Mouse (Mus musculus): ENCODE data around the gene Olfr1360. TPM values are rescaled to one million over a fixed set of nuclear protein-coding genes. Genes with fewer than 3 reads are reported as not detected.
"Not testable (repeated sequence)": the region's sequence is repeated elsewhere in the genome, so short reads cannot be mapped to it uniquely, and the experiment has no call there.

Olfr1360 gene
- not detected in 2 replicates for polyA plus RNA-seq (2014; fragmentation: Nextera tagmentation; extraction: Ambion mirVana)

DNA sequence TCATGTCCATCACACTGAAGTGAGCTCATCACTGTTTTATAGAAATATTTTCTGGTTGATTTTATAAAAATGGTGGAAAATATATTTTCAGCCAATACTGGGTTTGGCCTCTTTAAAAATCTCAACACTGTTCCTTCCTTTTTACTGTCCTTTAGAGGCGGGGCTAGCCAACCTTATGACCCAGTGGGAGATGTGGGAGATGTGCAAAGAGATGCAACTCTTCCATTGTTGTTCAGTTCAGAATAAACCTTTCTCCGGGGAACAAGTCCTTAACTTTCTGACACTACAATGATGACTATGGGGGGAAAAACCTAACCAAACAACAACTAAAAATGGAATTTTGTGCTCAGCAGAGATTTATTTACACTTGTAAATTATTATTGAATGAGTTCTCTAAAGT, at the start of gene Olfr1360:
Gene Olfr1360, minus strand, starts transcription at position 101 of the 400 bp plus-strand sequence.
- WGBS = 73% methylated on average over 2 of the region's 2 CpGs
- DNase-seq (ENCODE audit: low spot score) (no peak), ATAC-seq (replicated peaks; ENCODE audit: insufficient number of reproducible peaks, low FRiP score, low TSS enrichment, low read depth) (no peak)
- no peaks in the 10 kb centered on the region for H3K27me3 ChIP-seq (ENCODE audit: control insufficient read depth, insufficient read depth, low read length)
- no peaks in the 10 kb centered on the region for H3K36me3 ChIP-seq (replicated peaks; ENCODE audit: control insufficient read depth, insufficient read depth, low read depth, low read length)
- H3K4me1 ChIP-seq (ENCODE audit: control insufficient read depth, insufficient read depth, low read length) = no peaks in the 10 kb centered on the region
- H3K4me2 ChIP-seq (ENCODE audit: low read depth, low read length) = no peak within 1 kb of the TSS
- no peaks in the 10 kb centered on the region for H3K9me3 ChIP-seq (replicated peaks; ENCODE audit: control insufficient read depth, low read length)
- no peak within 1 kb of the TSS for H3K9ac ChIP-seq (replicated peaks; ENCODE audit: low read length)
- no peak within 1 kb of the TSS for H3K27ac ChIP-seq (replicated peaks; ENCODE audit: low read depth, low read length)
- no peak within 1 kb of the TSS for H3K4me3 ChIP-seq (ENCODE audit: low read depth, low read length)

DNA sequence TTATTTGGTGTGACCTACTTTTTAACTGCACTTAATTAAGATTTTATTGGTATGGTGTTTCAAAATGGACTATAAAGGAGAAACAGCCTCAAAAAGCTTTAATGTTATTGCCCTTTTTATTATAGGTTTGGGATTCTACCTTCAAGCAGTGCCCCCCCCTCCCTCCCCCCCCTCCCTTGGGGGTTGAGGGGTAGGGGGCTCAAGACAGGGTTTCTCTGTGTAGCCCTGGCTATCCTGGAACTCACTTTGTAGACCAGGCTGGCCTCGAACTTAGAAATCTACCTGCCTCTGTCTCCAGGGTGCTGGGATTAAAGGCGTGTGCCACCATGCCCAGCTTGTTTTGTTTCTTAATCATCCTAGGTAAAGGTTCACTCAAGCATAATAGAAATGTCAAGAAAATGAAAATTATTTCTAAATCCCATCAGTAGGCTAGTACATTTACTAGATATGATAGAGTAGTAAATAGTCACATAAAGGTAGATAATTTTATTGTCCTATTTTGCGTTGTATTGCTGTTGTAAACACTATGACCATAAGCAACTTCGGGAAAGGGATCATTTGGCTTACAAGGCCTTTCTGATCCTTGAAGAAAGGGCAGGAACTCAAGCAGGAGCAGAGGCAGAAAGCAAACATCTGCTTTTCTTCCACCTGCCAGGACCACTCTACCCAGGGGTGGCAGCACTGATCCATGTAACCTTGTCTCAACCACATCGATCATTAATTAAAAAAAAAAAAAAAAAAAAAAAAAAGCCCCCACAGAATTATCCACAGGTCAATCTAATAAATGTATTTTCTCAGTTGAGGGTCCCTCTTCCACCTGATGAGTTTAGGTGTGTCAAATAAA, 46.0 kb upstream of the Olfr1360 start:
- 31% methylated on average over 5 of the region's 5 CpGs for WGBS
- DNase-seq (ENCODE audit: low spot score) (peak; percentile 48), ATAC-seq (replicated peaks; ENCODE audit: insufficient number of reproducible peaks, low FRiP score, low TSS enrichment, low read depth) (no peak)
- Histone ChIP-seq H3K9ac (replicated peaks; ENCODE audit: low read length) (no peak overlapping the region), H3K4me1 (ENCODE audit: control insufficient read depth, insufficient read depth, low read length) (no peaks in the 10 kb centered on the region), H3K36me3 (replicated peaks; ENCODE audit: control insufficient read depth, insufficient read depth, low read depth, low read length) (no peaks in the 10 kb centered on the region), H3K27ac (replicated peaks; ENCODE audit: low read depth, low read length) (peak overlapping the region; percentile 86), H3K4me2 (ENCODE audit: low read depth, low read length) (no peak overlapping the region; the same call in 1 of the 2 replicates), H3K27me3 (ENCODE audit: control insufficient read depth, insufficient read depth, low read length) (no peaks in the 10 kb centered on the region), H3K9me3 (replicated peaks; ENCODE audit: control insufficient read depth, low read length) (no peaks in the 10 kb centered on the region), H3K4me3 (ENCODE audit: low read depth, low read length) (no peak overlapping the region; the same call in 1 of the 2 replicates)

DNA sequence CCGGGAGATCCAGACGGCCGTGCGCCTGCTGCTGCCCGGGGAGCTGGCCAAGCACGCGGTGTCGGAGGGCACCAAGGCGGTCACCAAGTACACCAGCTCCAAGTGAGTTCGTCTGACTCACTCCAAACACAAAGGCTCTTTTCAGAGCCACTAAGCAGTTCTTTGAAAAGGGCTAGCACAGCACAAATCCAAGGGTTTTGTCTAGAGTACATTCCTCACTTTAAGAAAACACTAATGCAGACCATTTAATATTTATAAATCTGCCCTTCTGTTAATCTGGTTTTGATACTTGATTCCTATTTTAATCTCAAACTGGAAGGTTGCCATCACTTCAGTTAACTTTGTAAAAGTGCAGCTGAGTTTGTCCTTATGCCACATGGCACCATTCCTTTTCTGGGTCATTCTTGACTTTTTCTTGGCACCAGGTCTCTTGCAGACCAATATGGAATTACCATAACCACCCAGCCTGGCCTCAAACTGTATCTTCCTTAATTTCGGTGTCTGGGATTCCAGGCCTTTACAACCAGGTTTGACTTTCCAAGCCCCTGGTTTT, 45.2 kb upstream of the Olfr1360 start:
- Histone ChIP-seq H3K27me3 (ENCODE audit: control insufficient read depth, insufficient read depth, low read length) (no peaks in the 10 kb centered on the region), H3K9ac (replicated peaks; ENCODE audit: low read length) (peak overlapping the region; percentile 63), H3K4me2 (ENCODE audit: low read depth, low read length) (peak overlapping the region; percentile 42), H3K4me3 (ENCODE audit: low read depth, low read length) (peak overlapping the region; percentile 33), H3K4me1 (ENCODE audit: control insufficient read depth, insufficient read depth, low read length) (no peaks in the 10 kb centered on the region), H3K36me3 (replicated peaks; ENCODE audit: control insufficient read depth, insufficient read depth, low read depth, low read length) (no peaks in the 10 kb centered on the region), H3K27ac (replicated peaks; ENCODE audit: low read depth, low read length) (peak overlapping the region; percentile 86), H3K9me3 (replicated peaks; ENCODE audit: control insufficient read depth, low read length) (no peaks in the 10 kb centered on the region)
- peak; percentile 5; the same call in 1 of the 2 replicates for ATAC-seq (replicated peaks; ENCODE audit: insufficient number of reproducible peaks, low FRiP score, low TSS enrichment, low read depth)
- DNase-seq (ENCODE audit: low spot score) = peak; percentile 70
- WGBS = 3% methylated on average over 11 of the region's 11 CpGs

DNA sequence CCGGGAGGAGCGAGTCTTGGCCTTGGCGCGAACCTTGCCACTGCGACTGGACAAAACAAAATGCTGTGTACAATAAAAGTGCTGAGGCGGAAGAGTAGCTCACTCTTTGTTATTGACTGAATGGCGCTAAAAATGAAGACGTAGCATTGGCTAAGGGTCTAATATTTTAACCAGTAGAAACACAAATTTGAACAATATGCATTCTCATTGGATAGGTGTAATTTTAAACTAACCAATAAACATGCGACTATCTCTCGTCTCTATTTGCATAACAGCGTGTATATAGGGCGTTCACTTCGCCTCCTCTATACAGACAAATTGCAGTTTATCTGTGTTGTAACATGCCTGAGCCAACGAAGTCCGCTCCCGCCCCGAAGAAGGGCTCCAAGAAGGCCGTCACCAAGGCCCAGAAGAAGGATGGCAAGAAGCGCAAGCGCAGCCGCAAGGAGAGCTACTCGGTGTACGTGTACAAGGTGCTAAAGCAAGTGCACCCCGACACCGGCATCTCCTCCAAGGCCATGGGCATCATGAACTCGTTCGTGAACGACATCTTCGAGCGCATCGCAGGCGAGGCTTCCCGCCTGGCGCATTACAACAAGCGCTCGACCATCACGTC, 44.7 kb upstream of the Olfr1360 start, which contains the start of gene Hist1h2bm:
Gene Hist1h2bm, plus strand, starts transcription at position 288 of the 616 bp plus-strand sequence.
- not testable (repeated sequence) for H3K27me3 ChIP-seq (ENCODE audit: control insufficient read depth, insufficient read depth, low read length); H3K4me1 ChIP-seq (ENCODE audit: control insufficient read depth, insufficient read depth, low read length); H3K36me3 ChIP-seq (replicated peaks; ENCODE audit: control insufficient read depth, insufficient read depth, low read depth, low read length); H3K9me3 ChIP-seq (replicated peaks; ENCODE audit: control insufficient read depth, low read length)
- ATAC-seq (replicated peaks; ENCODE audit: insufficient number of reproducible peaks, low FRiP score, low TSS enrichment, low read depth) (peak; percentile 96), DNase-seq (ENCODE audit: low spot score) (peak; percentile 94)
- H3K4me2 ChIP-seq (ENCODE audit: low read depth, low read length) = peak within 1 kb of the TSS; percentile 71
- H3K4me3 ChIP-seq (ENCODE audit: low read depth, low read length) = peak within 1 kb of the TSS; percentile 33
- WGBS = under 1% methylated on average over 31 of the region's 37 CpGs
- H3K9ac ChIP-seq (replicated peaks; ENCODE audit: low read length) = peak within 1 kb of the TSS; percentile 72
- peak within 1 kb of the TSS; percentile 92 for H3K27ac ChIP-seq (replicated peaks; ENCODE audit: low read depth, low read length)

DNA sequence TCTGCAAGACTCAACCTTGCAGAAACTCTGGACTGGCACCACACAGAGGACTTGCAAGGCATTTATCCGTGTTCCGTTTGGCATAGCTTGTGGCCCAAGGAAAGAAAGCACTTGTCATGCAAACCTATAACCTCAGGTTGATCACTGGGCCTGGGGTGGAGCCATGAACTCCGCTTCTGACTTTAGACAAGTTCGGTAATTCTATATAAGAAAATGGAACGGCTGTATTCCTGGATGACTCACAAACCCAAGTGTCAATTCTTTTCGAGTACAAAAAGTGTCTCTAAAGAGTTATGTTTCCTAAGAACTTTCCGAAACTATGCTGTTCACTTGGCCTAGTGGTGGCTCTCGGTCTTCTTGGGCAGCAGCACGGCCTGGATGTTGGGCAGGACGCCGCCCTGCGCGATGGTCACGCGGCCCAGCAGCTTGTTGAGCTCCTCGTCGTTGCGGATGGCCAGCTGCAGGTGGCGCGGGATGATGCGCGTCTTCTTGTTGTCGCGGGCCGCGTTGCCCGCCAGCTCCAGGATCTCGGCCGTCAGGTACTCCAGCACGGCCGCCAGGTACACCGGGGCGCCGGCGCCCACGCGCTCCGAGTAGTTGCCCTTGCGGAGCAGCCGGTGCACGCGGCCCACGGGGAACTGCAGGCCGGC, 44.0 kb upstream of the Olfr1360 start:
- H3K4me1 ChIP-seq (ENCODE audit: control insufficient read depth, insufficient read depth, low read length); ATAC-seq (replicated peaks; ENCODE audit: insufficient number of reproducible peaks, low FRiP score, low TSS enrichment, low read depth); H3K27me3 ChIP-seq (ENCODE audit: control insufficient read depth, insufficient read depth, low read length); H3K36me3 ChIP-seq (replicated peaks; ENCODE audit: control insufficient read depth, insufficient read depth, low read depth, low read length); H3K9me3 ChIP-seq (replicated peaks; ENCODE audit: control insufficient read depth, low read length): not testable (repeated sequence)
- Histone ChIP-seq H3K27ac (replicated peaks; ENCODE audit: low read depth, low read length) (peak overlapping the region; percentile 92), H3K9ac (replicated peaks; ENCODE audit: low read length) (peak overlapping the region; percentile 72), H3K4me2 (ENCODE audit: low read depth, low read length) (peak overlapping the region; percentile 71), H3K4me3 (ENCODE audit: low read depth, low read length) (peak overlapping the region; percentile 31)
- WGBS = 2% methylated on average over 13 of the region's 44 CpGs
- DNase-seq (ENCODE audit: low spot score) = peak; percentile 54

DNA sequence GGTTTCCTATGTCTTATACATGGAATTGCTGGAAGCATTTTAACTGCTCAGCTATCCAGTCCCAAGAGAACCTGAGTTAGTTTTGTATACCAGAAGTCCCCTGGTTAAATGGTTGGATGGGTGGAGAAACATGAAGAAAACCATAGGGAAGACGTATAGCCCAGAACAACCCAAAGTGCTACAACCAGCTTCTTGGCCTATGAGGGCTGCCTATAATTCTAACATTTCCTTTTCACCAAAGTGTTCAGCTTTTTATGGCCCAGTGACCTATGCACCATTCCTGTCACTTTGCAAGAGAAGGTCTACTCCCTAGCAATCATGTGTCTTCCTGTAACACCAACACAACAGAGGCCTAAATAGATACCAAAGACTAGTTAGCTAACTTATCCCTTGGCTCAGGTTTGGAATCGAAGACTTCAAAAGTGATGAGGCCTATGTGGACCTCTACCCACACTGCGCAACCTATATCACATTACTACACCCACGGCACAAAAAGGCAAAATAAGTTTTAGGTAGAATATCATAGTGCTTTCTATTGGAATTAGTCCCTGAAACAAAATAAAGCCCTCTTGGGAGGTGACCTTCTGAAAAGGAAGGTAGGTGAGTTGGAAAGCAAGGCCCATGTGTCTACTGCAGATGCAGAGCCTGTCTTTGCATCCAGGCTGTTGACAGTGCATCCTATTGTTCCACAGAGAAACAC, 41.3 kb upstream of the Olfr1360 start:
- WGBS = 44% methylated on average over 4 of the region's 4 CpGs

More for the DNA sequence above, 41.3 kb upstream of the Olfr1360 start:
- Histone ChIP-seq H3K9me3 (replicated peaks; ENCODE audit: control insufficient read depth, low read length) (no peaks in the 10 kb centered on the region), H3K36me3 (replicated peaks; ENCODE audit: control insufficient read depth, insufficient read depth, low read depth, low read length) (no peaks in the 10 kb centered on the region), H3K9ac (replicated peaks; ENCODE audit: low read length) (peak overlapping the region; percentile 78), H3K4me1 (ENCODE audit: control insufficient read depth, insufficient read depth, low read length) (no peaks in the 10 kb centered on the region), H3K4me3 (ENCODE audit: low read depth, low read length) (peak overlapping the region; percentile 50), H3K4me2 (ENCODE audit: low read depth, low read length) (peak overlapping the region; percentile 70), H3K27me3 (ENCODE audit: control insufficient read depth, insufficient read depth, low read length) (no peaks in the 10 kb centered on the region), H3K27ac (replicated peaks; ENCODE audit: low read depth, low read length) (peak overlapping the region; percentile 89)
- ATAC-seq (replicated peaks; ENCODE audit: insufficient number of reproducible peaks, low FRiP score, low TSS enrichment, low read depth) (no peak), DNase-seq (ENCODE audit: low spot score) (peak; percentile 55)
